Mouse (Mus musculus) bone marrow macrophage, adult 2 months (primary cell): Measurements from ENCODE around the gene Eml2. TPM values are rescaled to one million over a fixed set of nuclear protein-coding genes. Genes with fewer than 3 reads are reported as not detected.

Experiments
- H3K27ac ChIP-seq: 2 replicates; pipeline ENCODE4 v1.5.1; 2012; ENCODE audit warnings: low read depth, low read length; ENCODE audit not compliant: insufficient read depth
- H3K4me1 ChIP-seq: 2 replicates; pipeline ENCODE4 v1.6.1; 2012; ENCODE audit warnings: low read length; ENCODE audit not compliant: control insufficient read depth, insufficient read depth
- H3K4me3 ChIP-seq: 2 replicates; pipeline ENCODE4 v1.5.1; 2012; ENCODE audit warnings: mild to moderate bottlenecking, low read length, moderate library complexity; ENCODE audit not compliant: insufficient read depth
- CTCF ChIP-seq: IDR thresholded peaks from 2 replicates; pipeline ENCODE4 v1.5.1; 2012; ENCODE audit warnings: low read depth, mild to moderate bottlenecking, low read length, moderate library complexity
- POLR2A ChIP-seq: IDR thresholded peaks from 2 replicates; pipeline ENCODE4 v1.6.1; 2012; ENCODE audit warnings: mild to moderate bottlenecking, low read depth, low read length, borderline replicate concordance
- polyA plus RNA-seq: library from polyadenylated mRNA; stranded (reverse); fragments of >200 nt; gene quantifications from 2 replicates; pipeline ENCODE4 v1.2.4, GENCODE M21; 2012; ENCODE audit not compliant: missing spikeins, insufficient read depth, insufficient read length

Eml2 gene
- 12.2 and 17.8 TPM in 2 replicates for polyA plus RNA-seq

DNA sequence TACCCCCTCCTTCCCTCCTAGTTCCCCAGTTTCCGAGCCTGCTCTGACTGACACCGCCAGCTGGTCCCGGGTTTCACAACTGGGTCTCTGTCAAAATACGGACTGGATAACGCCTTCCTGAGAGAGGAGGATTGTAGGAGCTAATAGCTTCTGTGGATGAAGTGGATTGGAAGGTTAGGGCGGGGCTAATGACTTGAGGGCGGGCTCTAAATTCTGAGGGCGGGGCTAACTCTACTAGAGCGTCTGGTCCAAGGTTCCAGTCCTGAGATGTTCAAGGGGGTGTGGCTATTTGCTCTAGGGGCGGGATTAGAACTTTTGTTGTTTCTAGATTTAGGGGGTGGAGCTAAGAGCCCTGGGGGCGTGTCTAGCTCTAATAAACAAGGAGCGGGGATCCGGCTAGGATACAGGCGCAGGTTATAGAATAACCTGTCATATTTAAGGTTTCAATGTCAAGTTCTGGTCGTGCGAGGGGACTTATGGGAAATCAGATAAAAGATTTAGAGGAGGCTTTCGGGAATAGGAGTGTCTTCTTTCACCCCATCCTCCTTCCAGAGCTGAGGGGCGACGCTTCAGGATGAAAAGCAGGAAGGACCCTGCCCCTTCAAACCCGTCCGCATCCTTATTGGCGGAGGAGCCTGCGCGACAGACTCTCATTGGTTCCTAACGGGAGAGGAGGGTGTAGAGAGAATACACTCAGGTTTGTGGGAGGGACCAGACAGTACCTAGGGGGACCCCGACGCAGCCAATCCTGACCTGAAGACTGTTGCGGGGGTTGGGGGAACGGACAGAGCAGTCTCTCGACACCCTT lies at the start of gene Eml2:
Gene Eml2, plus strand, starts transcription at position 714 of the 808 bp plus-strand sequence.
- H3K27ac ChIP-seq = no peak within 1 kb of the TSS
- no peak for TF ChIP-seq CTCF
- TF ChIP-seq POLR2A = no peak
- no peak within 1 kb of the TSS for H3K4me3 ChIP-seq
- H3K4me1 ChIP-seq = peaks cover 15% of the 10 kb centered on the region

DNA sequence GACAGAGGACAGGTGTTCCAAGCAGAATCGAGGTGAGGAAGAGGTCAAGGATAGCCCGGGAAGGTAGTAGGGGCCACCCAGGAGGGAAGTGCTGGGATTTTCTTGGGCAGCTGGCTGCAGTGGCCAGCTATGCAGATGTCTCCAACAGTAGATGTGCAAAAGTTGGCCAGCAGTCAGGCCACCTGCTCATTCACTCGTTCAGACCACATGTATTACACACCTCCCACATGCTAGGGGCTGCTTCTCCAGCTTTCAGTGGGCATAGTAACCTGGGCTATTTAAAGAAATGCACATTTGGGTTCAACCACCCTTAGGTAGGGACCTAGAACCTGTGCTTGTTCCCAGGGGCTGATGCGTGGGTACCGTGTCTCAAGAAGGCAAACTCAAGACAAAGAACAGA lies 48.5 kb upstream of the Eml2 start:
- Histone ChIP-seq H3K27ac (no peak overlapping the region), H3K4me3 (no peak overlapping the region), H3K4me1 (peaks cover 3% of the 10 kb centered on the region; the same call in 1 of the 2 replicates)
- TF ChIP-seq CTCF (no peak), POLR2A (no peak)

- no peak for TF ChIP-seq CTCF
- no peak for TF ChIP-seq POLR2A
- Histone ChIP-seq H3K4me1 (peaks cover 3% of the 10 kb centered on the region; the same call in 1 of the 2 replicates), H3K27ac (no peak overlapping the region), H3K4me3 (no peak overlapping the region)
Measured at GRCm38 (mm10) chr7:19129396-19129795, 46.8 kb upstream of the Eml2 start.

- H3K4me3 ChIP-seq = no peak overlapping the region
- peaks cover 3% of the 10 kb centered on the region; the same call in 1 of the 2 replicates for H3K4me1 ChIP-seq
- TF ChIP-seq POLR2A (no peak), CTCF (no peak)
- no peak overlapping the region for H3K27ac ChIP-seq
Measured at GRCm38 (mm10) chr7:19130657-19131056, 45.6 kb upstream of the Eml2 start.

GRCm38 (mm10) chr7:19131324-19131848 lies 44.8 kb upstream of the Eml2 start:
- peak overlapping the region; percentile 55 for H3K4me3 ChIP-seq
- TF ChIP-seq POLR2A (no peak), CTCF (peak; percentile 61; the same call in 1 of the 2 replicates)
- no peak overlapping the region for H3K27ac ChIP-seq
- peaks cover 3% of the 10 kb centered on the region; the same call in 1 of the 2 replicates for H3K4me1 ChIP-seq

GRCm38 (mm10) chr7:19136168-19136567 lies 40.1 kb upstream of the Eml2 start:
- H3K27ac ChIP-seq = no peak overlapping the region
- TF ChIP-seq POLR2A = no peak
- no peak for TF ChIP-seq CTCF
- no peak overlapping the region for H3K4me3 ChIP-seq
- H3K4me1 ChIP-seq = peaks cover 3% of the 10 kb centered on the region; the same call in 1 of the 2 replicates

GRCm38 (mm10) chr7:19136673-19137334 lies 39.4 kb upstream of the Eml2 start:
- Histone ChIP-seq H3K27ac (no peak overlapping the region), H3K4me3 (no peak overlapping the region), H3K4me1 (peaks cover 3% of the 10 kb centered on the region; the same call in 1 of the 2 replicates)
- TF ChIP-seq CTCF (no peak), POLR2A (no peak)

- Histone ChIP-seq H3K27ac (no peak overlapping the region), H3K4me3 (no peak overlapping the region), H3K4me1 (no peaks in the 10 kb centered on the region)
- TF ChIP-seq POLR2A (no peak), CTCF (peak; percentile 24; the same call in 1 of the 2 replicates)
Measured at GRCm38 (mm10) chr7:19137380-19137779, 38.8 kb upstream of the Eml2 start.

DNA sequence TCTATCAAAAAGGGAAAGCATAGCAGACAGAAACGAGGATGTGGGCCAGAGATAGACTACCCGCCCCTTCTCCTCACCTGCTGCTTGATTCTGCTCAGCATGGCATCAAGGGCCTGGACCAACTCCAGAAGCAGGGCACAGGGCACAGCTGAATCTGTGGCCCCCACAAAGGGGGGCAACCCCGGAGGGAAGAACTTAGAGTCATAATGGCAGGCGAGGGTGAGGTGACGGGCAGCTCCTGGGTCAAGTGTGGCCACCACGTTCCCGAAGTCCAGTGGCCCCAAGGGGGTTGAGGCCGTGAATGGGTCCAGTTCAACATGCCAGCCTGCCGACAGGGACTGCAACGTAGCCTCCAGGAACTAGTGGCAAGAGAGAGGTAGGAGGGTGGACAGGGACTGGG lies 29.4 kb upstream of the Eml2 start:
- TF ChIP-seq CTCF (no peak), POLR2A (no peak)
- Histone ChIP-seq H3K27ac (no peak overlapping the region), H3K4me3 (no peak overlapping the region), H3K4me1 (peaks cover 12% of the 10 kb centered on the region)
